Mouse (Mus musculus): ENCODE measurements around the gene Sgcd.

The Sgcd gene

DNA sequence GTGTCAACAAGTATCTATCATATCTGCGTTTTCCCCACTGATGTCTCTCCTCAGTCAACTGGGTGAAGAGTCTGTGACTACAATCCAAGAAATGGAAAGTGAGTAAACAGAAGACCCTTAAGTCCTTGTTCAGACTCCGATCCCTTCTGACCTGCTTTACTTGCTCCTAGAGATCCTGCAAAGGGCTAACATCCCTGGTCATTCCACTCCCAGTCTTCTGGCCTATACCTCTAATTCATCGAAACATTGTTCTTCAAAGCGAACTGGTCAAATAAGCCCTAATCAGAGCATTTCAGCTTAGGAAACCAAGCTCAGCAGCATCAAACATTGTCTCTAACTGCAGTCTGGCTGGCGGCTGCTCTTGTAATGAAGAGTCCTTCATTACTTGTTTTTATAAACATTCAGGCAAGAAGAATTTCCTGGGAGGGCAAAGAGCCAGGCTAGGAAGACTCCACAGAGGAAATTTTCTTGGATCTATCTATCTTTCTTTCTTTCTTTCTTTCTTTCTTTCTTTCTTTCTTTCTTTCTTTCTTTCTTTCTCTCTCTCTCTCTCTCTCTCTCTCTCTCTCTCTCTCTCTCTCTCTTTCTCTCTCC is 833.8 kb downstream of the Sgcd start:
- intact Hi-C loops (cut with DNase I), result no loop called here

DNA sequence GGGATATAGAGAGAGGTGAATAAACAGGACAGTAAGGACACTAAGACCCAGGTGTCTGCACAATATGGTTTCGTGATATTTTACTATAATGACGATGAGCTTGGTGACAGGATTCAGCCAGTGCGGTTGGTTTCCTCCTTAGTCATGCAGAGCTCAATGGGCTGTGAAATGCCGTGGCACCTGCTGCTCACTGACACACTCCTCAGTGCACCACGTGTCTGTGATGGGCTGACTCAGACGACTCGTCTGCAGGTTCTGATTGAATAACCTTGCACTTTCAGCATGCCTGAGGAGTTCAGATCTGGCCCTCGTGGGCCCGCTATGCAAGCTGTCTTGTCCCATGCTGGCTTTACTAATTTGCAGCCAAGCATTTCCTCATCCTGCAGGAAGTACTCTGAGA is 839.2 kb downstream of the Sgcd start:
- intact Hi-C loops (cut with DNase I), result no loop called here

DNA sequence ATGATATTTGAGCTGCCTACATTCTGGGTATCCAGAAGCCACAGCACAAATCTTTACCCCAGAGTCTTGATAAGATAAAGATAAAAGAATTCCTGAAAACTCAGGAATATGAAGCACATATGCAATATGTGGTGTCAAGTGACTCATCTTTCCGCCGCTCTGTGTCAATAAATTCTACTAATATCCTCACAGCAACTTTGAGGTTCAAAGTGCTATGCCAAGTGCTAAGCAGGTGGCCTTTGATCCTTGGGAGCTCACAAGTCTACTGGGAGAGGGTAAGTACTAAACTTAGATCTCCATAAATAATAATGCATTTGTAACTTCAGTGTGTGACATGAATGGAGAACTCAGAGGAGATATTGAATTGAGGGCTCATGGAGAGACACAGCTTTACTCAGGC is 848.9 kb downstream of the Sgcd start:
- intact Hi-C loops (cut with DNase I), result no loop called here

DNA sequence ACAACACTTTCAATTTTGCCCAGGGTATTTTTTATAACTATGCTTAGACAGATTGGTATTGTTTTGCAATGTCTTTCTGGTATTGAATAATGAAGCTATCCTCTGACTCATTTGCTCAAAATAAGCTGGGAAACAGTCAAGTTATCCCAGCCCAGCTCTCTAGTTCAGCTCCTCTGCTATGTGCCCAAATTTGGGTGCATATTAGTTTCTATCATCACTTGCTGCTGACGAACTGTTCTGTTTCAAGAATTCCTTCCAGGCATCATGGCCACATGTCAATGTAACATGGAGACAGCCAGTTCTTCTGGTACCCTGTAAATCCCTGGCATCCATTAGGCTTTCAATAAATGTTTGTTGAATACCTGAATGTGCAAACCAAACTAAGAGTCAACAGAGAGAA is 849.5 kb downstream of the Sgcd start:
- intact Hi-C loops (cut with DNase I), result no loop called here

DNA sequence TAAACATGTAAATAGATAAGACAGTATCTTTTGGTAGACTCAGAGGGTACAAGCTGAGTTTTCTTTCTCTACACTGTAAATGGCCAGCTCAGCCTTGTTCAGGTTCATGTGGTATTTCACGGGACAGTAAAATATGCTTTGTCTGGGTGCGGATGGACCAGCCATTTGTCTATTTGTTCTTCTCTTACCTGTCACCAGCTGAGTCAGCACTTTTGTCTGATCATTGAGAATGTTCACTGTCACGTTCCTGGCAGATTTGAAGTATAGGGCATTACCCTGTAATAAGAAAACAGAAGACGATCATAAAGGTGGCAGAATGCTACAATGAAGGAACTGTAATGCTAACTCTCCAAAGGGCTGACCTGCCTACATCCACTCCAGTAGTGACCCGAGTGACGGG is 856.4 kb downstream of the Sgcd start:
- intact Hi-C loops (cut with DNase I), result no loop called here

DNA sequence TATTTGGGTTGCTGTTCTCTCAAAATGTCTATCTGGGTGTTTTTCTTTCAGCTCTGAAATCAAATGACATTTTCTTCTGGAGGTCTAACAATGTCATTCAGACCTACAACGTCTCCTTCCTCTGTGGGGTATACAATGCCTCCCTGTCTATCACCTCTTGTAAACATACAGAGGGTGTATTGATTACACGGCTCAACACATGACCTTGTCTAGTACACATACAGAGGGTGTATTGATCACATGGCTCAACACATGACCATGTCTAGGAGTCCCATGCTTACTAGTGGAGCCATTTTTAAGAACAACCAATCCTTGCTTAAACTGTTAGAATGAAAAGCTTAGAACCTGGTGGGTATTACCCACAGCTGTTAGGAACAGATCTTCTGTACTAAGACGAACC is 858.3 kb downstream of the Sgcd start:
- intact Hi-C loops (cut with DNase I), result no loop called here

DNA sequence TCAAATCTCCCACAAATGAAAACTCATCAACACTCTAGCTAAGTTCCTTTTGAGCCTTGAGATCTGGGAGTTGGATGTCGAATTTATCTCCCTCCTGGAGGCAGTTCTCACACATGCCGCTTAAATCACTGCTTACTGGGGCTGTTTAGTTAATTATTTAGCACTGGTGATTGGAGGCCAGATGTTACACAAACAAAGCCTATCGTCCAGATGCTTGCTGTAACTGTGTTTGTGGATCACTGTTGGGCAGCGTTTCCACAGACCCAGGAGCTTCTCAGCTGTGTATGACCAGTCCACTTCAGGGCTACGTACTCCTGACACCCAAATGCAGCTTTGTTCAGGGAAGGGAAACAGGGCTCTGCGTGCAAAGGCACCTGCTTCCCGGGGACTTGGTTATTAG is 858.8 kb downstream of the Sgcd start:
- intact Hi-C loops (cut with DNase I), result no loop called here

DNA sequence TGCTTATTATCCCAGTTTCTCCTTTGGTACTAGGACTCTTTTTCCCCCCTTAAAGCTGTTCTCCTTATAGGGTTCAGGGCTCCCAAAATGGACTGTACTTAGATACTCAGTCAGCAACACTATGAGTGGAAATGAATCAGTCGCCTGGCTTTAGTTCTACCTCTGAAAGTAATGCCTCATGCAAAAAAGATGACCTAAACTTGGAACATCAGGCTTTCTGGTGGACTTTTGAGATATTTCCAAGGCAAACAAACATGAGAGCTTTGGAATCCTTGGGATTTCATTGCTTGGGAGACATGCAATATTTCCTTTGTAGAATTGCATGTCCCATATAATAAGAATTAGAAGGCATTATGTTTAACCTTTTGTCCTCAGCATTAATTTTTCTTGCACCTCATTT is 859.6 kb downstream of the Sgcd start:
- intact Hi-C loops (cut with DNase I), result no loop called here

DNA sequence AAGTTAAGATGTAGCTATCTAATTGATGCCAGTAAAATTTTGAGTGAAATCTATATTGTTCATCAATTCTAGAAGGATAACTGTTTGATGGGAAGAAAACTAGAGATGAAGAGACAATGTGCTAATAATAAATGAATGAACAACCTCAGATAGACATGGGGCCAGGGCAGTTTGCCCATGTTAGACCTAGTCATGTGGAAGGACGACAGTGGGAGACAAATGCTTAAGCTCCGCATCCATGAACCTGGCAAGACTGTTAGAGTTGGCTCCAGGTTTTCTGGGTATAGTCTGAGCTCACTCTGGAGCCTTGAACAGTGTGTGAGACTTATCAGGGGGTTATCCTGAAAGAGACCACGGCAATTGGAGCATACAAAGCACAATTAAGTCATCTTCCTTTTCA is 860.4 kb downstream of the Sgcd start:
- intact Hi-C loops (cut with DNase I), result no loop called here

DNA sequence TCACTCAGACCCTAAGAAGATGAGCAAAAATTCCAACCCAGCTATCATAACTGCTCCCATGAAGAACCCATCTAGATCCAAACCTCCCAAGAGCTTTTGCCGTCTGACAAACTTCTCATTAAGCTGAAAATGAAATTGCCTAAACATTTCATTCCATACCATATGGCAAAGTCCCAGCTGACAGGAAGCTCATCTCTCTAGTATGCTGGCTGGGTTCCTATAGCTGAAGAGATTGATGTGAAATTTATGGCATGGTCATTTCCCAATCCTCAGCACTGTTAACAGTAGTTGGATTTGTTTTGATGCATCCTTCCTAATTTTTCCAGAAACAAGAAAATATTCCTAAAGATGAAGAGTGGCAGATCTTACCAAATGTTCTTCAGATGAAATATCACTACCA is 867.9 kb downstream of the Sgcd start:
- intact Hi-C loops (cut with DNase I), result no loop called here

DNA sequence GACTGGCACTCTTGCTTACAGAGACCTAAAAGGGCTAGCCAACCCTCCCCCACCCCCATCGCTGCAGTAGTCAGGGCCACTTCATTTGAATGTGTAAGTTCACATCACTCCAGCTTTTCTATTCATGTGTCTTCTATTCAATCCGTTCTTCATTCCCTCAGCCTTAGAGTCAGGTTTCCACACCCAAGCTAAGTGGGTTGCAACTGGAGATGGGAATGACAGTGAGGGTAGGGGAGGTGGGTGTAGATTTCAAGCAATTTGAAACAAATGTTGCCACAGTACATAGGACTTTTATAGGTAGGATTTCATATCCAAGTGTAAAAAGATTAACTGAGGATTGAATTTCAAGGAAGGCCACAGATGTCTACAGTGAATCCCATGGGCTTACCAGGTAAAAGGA is 870.9 kb downstream of the Sgcd start:
- intact Hi-C loops (cut with DNase I), result no loop called here

DNA sequence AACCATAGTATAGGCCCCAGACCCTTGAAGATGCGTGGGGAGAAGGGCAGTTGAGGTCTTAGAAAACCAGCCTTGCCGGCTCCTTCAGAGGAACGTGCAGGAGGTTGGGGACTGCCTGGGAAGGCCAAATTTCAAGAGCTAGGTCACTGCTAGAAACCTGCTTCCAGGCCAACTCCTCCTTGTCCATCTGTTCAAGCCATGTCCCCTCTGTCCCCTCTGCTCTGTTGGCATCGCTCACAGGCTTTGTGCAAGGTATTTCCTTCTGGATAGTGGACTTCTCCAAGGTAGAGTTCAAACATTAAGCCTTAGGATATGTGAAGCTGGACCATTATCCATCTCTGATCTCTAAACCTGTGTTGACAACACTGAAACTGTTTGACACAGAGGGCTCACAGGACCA is 874.4 kb downstream of the Sgcd start:
- intact Hi-C loops (cut with DNase I), result no loop called here

DNA sequence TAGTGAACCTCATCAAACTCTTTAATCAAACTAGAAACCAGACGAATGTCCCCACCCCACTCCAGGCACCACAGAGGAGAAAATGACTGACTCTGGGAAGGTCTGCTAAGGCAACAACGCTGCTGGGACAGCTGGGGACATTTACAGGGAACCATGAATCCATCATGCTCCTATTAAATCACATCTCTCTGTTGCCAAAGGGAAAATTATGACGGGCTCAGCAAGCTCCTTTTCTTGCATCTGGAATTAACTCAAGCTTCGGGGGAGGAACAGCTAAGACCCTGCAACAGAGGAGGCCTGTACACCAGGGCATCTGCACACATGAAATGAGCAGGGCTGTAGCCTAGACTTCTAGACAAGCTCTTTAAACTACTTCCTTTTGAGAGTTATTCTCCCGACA is 875.7 kb downstream of the Sgcd start:
- intact Hi-C loops (cut with DNase I), result no loop called here

DNA sequence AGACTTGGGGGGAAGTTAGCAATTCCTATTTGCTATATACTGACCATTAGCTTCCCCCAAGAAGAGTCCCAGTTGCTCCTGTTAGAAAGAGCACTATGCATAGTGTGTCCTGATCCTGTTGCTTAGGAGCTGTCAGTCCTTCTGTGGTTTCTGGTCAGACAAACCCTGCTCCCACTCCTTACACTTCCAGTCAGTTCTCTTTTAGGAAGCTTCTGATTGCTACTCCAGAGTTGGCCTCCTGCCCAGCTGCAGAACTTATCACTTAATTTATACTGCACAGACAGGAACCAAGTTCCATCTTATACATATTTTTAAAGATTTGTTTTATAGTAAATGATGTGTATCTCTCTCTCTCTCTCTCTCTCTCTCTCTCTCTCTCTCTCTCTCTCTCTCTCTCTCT is 878.5 kb downstream of the Sgcd start:
- intact Hi-C loops (cut with DNase I), result no loop called here

DNA sequence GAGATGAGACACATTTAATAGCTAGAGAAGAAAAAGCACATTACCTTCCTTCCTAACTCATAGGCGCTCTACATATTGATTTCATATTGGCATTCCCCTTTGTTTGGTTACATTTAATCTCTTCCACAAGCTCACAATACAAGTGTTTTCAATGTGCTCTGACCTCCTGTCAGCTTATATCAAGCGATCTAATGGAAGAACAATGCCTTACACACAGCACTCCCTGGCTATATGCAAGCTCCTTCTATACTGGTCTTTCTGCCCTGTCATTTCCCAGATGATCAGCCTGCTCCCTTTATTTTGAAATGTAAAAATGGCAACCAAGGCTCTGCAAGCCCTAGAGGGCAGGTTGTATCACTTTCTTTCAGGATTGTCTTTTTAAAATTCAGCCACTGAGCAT is 881.1 kb downstream of the Sgcd start:
- intact Hi-C loops (cut with DNase I), result no loop called here

DNA sequence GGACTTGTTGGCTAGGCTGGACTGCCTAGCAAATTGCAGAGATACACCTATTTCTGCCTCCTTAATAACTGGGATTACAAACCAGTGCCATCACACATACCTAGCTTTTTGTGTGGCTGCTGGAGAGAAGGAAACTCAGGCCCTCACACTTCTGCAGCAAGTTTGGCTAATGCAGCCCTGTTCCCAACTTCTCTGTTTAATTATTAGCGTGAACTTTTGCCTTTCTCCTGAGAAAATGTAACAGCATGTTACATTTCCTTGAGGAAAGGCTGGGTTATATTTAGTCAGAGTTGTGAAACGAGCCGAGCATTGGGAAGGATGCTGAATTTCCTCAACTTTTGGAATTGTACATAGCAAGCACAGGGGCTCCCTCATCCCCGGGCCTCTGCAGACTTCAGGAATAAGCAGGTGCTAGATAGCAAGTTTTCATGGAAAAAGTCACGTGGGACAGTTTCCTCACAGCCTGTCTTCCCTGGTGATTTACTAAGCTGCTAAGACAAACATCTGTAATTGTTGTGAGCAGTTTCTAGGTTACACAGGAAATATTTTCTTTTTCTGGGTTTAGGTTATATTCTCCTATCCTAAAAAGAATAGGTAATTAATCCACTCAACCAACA is 895.4 kb downstream of the Sgcd start:
- intact Hi-C loops (cut with DNase I), result no loop called here

DNA sequence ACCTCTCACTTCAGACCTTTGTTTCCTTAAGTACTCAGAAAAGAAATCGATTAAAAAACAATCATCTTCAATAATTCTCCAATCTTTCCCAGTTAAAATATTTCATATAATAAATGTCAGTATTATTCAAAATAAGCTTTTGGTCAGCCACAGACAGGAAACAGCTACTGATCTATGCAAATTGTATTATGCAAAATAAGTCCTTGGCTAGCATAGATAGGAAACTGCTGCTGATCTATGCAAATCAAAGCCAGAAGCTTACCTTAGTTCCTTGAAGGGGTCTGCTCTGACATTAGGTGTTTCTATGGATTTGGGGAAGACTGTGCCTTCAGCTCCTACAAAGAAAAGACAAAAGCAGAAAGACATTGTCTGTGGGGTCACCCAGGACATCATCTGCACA is 906.3 kb downstream of the Sgcd start:
- intact Hi-C loops (cut with DNase I), result no loop called here

DNA sequence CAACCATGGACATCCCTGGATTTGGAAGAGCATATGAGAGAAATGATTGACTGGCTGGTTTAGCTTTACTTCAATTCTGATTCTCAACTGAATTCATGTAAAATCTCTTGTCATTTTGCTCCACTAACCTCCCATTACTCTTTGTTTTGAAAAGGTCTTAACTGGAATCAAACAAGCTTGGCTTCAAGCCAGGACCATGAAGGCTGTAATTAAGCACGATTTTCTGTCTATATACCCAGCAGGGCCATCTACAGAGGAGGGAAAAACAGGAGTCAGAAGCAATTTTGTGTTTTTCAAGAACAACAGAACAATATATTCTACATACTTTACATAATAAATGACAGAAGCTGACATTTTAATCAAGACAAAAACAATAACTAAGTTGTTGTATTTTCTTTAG is 915.2 kb downstream of the Sgcd start:
- intact Hi-C loops (cut with DNase I), result no loop called here

DNA sequence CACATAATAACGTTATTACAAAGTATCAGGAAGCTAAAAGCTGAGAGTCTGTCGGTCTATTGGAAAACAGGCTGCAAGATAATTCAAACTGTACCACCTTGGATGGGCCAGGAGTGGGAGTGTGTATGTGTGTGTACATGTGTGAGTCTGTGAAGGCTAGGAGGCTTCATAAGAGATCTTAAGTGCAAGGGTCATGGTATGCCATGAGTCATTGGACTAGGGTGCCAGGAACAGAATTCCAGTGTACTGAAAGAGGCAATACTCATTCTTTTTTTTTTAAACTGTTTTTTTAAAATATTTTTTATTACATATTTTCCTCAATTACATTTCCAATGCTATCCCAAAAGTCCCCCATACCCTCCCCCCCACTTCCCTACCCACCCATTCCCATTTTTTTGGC is 917.6 kb downstream of the Sgcd start:
- intact Hi-C loops (cut with DNase I), result no loop called here

DNA sequence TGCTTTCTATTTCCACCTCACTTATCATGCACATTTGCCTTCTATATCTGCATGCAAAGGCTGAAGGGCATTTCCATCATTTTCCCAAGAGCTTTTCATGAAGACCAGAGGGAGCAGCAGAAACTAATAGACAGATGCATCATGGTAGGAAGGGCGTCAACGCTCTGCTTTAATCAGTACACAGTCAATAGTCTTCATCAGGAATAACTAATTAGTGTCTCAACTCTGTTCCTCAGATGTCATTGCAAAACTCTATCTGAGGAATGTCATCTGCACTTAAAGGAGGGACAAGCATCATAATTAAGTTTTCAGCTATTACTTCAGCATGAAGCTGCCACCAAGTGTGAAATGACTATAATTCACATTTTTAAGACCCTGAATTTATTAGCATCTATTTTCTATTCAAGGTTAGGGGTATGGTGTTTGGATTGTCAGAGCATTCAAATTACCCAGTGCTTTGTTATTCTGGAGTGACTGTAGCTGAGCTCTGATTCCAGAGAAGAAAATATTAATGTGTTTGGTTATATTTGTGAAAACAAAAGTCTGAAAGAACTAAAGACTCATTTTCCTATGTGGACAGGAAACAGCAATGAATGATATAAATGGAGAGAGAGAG is 918.9 kb downstream of the Sgcd start:
- intact Hi-C loops (cut with DNase I), result no loop called here

DNA sequence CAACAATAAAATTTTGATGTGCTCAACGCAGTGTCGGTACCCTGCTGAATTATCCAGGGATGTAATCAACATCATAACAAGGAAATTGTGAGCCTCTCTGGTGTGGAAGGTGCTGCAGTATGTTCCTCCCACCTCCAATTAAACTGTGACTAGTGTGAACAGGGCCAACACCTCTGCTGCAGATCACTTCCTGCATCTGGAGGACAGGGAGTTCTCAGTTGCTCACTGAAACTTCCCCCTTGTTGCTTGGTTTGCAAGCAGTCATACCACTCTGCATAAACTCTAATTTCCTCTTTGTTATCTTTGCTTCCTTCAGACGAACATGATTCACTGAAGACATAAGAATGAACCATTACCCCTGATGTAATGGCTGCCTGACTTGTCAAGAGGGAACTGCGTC is 925.1 kb downstream of the Sgcd start:
- intact Hi-C loops (cut with DNase I), result no loop called here

DNA sequence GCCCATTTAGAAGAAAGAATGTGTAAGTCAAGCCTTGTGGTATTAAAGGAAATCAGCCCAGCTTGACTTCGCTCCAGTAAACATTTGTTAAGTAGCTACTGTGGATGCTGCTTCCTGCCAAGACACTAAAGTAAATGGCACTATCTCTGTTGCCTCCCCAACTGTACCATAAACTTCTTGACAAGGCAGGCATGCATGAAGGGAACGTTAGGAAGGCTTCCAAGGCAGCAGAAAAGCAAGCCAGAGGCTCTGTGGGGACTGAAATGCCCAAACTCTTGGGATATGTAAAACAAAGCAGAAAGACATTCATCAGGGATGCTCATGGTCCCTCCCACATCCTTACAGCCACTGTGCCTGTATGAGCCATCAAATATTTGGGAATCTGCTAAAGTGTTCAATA is 938.4 kb downstream of the Sgcd start:
- intact Hi-C loops (cut with DNase I), result no loop called here

DNA sequence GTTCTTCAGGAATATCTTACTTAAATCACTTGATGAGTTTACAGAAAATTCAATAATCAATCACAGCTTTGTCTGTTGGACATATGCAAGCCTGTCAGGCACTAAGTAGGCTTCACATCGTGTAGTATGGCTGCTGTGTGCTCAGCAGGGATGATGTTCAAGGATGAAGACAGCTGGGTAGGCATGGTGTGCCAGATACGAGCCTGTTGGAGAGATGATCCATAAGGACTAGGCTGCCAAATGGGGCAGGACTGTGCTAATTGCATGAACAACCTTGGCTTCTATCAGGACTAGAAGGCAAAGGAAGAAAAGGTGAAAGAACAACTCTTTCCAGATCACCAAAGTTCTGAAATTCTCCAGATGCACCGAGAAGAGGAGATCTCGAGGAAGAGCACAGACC is 939.0 kb downstream of the Sgcd start:
- intact Hi-C loops (cut with DNase I), result no loop called here
